Mouse (Mus musculus): ENCODE measurements at regions not wholly inside any gene's neighbourhood (a gene's known extent, or its start where the extent isn't known, plus 50 kb on each side); places are given as distances from the start of the nearest gene placed in this dataset.

DNA sequence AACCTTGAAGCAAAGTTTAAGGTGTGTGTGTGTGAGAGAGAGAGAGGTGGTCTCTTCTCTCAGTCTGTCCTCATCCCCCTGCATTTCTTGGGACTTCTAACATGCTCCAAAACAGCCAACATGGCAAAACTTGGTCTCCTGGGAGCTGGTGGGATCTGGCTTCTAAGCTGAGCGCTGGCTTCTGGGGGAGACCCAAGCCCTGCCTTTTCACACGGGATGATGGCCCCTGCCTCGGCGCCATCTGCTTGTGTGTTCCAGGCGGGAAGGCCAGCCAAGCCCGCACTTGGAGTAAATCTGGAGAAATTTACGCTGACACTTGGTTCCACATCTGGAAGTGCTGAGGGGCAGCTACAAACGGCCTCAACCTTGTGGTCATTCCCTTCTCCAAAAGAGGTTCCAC, 155.6 kb downstream of the Chic2 start:
- no peaks in the 10 kb centered on the region; the same call in 1 of the 2 replicates for H3K4me1 ChIP-seq (ENCODE audit: control insufficient read depth, insufficient read depth, low read length)

GRCm38 (mm10) chr5:74885958-74886357, 158.6 kb downstream of the Chic2 start:
- no peaks in the 10 kb centered on the region for H3K36me3 ChIP-seq (ENCODE audit: control insufficient read depth, insufficient read depth, low read length)
- TF ChIP-seq CTCF (IDR thresholded peaks at IDR 0.05; ENCODE audit: control insufficient read depth, insufficient read depth, insufficient replicate concordance, low read depth, low read length) = no peak
- no peak for TF ChIP-seq POLR2A (IDR thresholded peaks at IDR 0.05; ENCODE audit: control insufficient read depth, low read depth, low read length)
- no peak overlapping the region for H3K4me3 ChIP-seq (ENCODE audit: control insufficient read depth, low read depth, low read length)
- H3K4me1 ChIP-seq (ENCODE audit: control insufficient read depth, insufficient read depth, low read length) = no peaks in the 10 kb centered on the region; the same call in 1 of the 2 replicates
- H3K27me3 ChIP-seq (ENCODE audit: control insufficient read depth, insufficient read depth, low read length) = no peaks in the 10 kb centered on the region
- H3K27ac ChIP-seq (ENCODE audit: control insufficient read depth, insufficient read depth, low read depth, low read length) = no peak overlapping the region

More for the DNA sequence above, 155.6 kb downstream of the Chic2 start:
- Histone ChIP-seq H3K27me3 (ENCODE audit: control insufficient read depth, insufficient read depth, low read length) (no peaks in the 10 kb centered on the region), H3K36me3 (ENCODE audit: control insufficient read depth, insufficient read depth, low read length) (no peaks in the 10 kb centered on the region), H3K4me3 (ENCODE audit: control insufficient read depth, low read depth, low read length) (no peak overlapping the region), H3K27ac (ENCODE audit: control insufficient read depth, insufficient read depth, low read depth, low read length) (no peak overlapping the region)
- TF ChIP-seq CTCF (IDR thresholded peaks at IDR 0.05; ENCODE audit: control insufficient read depth, insufficient read depth, insufficient replicate concordance, low read depth, low read length) = no peak
- TF ChIP-seq POLR2A (IDR thresholded peaks at IDR 0.05; ENCODE audit: control insufficient read depth, low read depth, low read length) = no peak

DNA sequence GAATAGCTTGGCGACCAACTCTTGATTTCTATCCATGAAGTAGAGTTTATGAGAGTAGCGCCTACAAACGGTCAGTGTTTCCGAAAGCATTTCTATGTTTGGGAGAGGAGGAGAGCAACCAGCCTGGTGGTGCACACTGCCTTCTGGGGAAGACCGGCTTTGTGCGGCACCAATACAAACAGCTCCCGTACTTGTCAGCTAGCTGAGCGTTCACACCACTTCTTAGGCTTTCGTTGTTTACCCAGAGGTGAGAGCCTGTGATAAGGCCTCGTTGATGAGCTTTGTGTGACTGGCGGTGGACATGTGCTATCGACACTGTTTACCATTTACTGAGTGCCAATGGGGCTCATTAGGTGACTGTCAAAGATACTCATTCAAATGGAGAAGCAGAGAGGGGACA, 162.0 kb downstream of the Chic2 start:
- H3K27me3 ChIP-seq (ENCODE audit: control insufficient read depth, insufficient read depth, low read length) = no peaks in the 10 kb centered on the region
- H3K27ac ChIP-seq (ENCODE audit: control insufficient read depth, insufficient read depth, low read depth, low read length) = no peak overlapping the region
- TF ChIP-seq POLR2A (IDR thresholded peaks at IDR 0.05; ENCODE audit: control insufficient read depth, low read depth, low read length) (no peak), CTCF (IDR thresholded peaks at IDR 0.05; ENCODE audit: control insufficient read depth, insufficient read depth, insufficient replicate concordance, low read depth, low read length) (no peak)
- no peaks in the 10 kb centered on the region for H3K36me3 ChIP-seq (ENCODE audit: control insufficient read depth, insufficient read depth, low read length)
- H3K4me1 ChIP-seq (ENCODE audit: control insufficient read depth, insufficient read depth, low read length) = no peaks in the 10 kb centered on the region
- H3K4me3 ChIP-seq (ENCODE audit: control insufficient read depth, low read depth, low read length) = no peak overlapping the region

GRCm38 (mm10) chr5:74880669-74881226, 163.8 kb downstream of the Chic2 start:
- no peaks in the 10 kb centered on the region for H3K36me3 ChIP-seq (ENCODE audit: control insufficient read depth, insufficient read depth, low read length)
- H3K27ac ChIP-seq (ENCODE audit: control insufficient read depth, insufficient read depth, low read depth, low read length) = no peak overlapping the region
- H3K4me3 ChIP-seq (ENCODE audit: control insufficient read depth, low read depth, low read length) = no peak overlapping the region
- H3K27me3 ChIP-seq (ENCODE audit: control insufficient read depth, insufficient read depth, low read length) = no peaks in the 10 kb centered on the region
- TF ChIP-seq POLR2A (IDR thresholded peaks at IDR 0.05; ENCODE audit: control insufficient read depth, low read depth, low read length) = no peak
- no peak for TF ChIP-seq CTCF (IDR thresholded peaks at IDR 0.05; ENCODE audit: control insufficient read depth, insufficient read depth, insufficient replicate concordance, low read depth, low read length)
- H3K4me1 ChIP-seq (ENCODE audit: control insufficient read depth, insufficient read depth, low read length) = no peaks in the 10 kb centered on the region

- Histone ChIP-seq H3K27ac (ENCODE audit: control insufficient read depth, insufficient read depth, low read depth, low read length) (no peak overlapping the region), H3K4me1 (ENCODE audit: control insufficient read depth, insufficient read depth, low read length) (no peaks in the 10 kb centered on the region), H3K27me3 (ENCODE audit: control insufficient read depth, insufficient read depth, low read length) (no peaks in the 10 kb centered on the region), H3K4me3 (ENCODE audit: control insufficient read depth, low read depth, low read length) (no peak overlapping the region), H3K36me3 (ENCODE audit: control insufficient read depth, insufficient read depth, low read length) (no peaks in the 10 kb centered on the region)
- no peak for TF ChIP-seq POLR2A (IDR thresholded peaks at IDR 0.05; ENCODE audit: control insufficient read depth, low read depth, low read length)
- no peak for TF ChIP-seq CTCF (IDR thresholded peaks at IDR 0.05; ENCODE audit: control insufficient read depth, insufficient read depth, insufficient replicate concordance, low read depth, low read length)
Observed at GRCm38 (mm10) chr5:74880048-74880437, 164.5 kb downstream of the Chic2 start.

GRCm38 (mm10) chr5:74879098-74880047, 165.2 kb downstream of the Chic2 start:
- TF ChIP-seq POLR2A (IDR thresholded peaks at IDR 0.05; ENCODE audit: control insufficient read depth, low read depth, low read length) = no peak
- TF ChIP-seq CTCF (IDR thresholded peaks at IDR 0.05; ENCODE audit: control insufficient read depth, insufficient read depth, insufficient replicate concordance, low read depth, low read length) = no peak
- no peaks in the 10 kb centered on the region for H3K36me3 ChIP-seq (ENCODE audit: control insufficient read depth, insufficient read depth, low read length)
- H3K4me1 ChIP-seq (ENCODE audit: control insufficient read depth, insufficient read depth, low read length) = no peaks in the 10 kb centered on the region
- no peak overlapping the region for H3K27ac ChIP-seq (ENCODE audit: control insufficient read depth, insufficient read depth, low read depth, low read length)
- H3K4me3 ChIP-seq (ENCODE audit: control insufficient read depth, low read depth, low read length) = no peak overlapping the region
- no peaks in the 10 kb centered on the region for H3K27me3 ChIP-seq (ENCODE audit: control insufficient read depth, insufficient read depth, low read length)

DNA sequence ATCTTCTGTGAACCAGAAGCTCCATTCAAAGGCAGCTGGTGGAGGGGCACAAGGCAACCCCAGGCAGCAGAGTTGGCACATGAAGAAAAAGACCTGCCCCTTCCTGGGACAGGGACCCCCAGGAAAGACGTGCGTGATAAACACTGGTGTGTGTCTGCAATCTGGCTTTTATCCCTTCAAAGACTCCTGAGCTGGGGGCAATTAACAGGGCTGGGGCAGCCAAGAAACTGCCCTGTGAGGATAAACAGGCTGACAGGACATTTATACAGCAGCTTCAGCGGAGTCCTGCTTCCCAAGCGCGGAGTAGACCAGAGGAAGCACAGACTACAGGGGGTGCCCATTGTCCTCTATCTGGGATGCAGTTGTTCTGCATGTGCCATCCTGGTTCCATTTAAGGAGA, 167.0 kb downstream of the Chic2 start:
- no peak overlapping the region for H3K27ac ChIP-seq (ENCODE audit: control insufficient read depth, insufficient read depth, low read depth, low read length)
- no peak overlapping the region for H3K4me3 ChIP-seq (ENCODE audit: control insufficient read depth, low read depth, low read length)
- TF ChIP-seq CTCF (IDR thresholded peaks at IDR 0.05; ENCODE audit: control insufficient read depth, insufficient read depth, insufficient replicate concordance, low read depth, low read length) = no peak
- no peak for TF ChIP-seq POLR2A (IDR thresholded peaks at IDR 0.05; ENCODE audit: control insufficient read depth, low read depth, low read length)
- no peaks in the 10 kb centered on the region for H3K4me1 ChIP-seq (ENCODE audit: control insufficient read depth, insufficient read depth, low read length)
- H3K36me3 ChIP-seq (ENCODE audit: control insufficient read depth, insufficient read depth, low read length) = no peaks in the 10 kb centered on the region
- H3K27me3 ChIP-seq (ENCODE audit: control insufficient read depth, insufficient read depth, low read length) = no peaks in the 10 kb centered on the region

Measured in testis, adult 2 months (tissue).